Mouse (Mus musculus) lung, adult 2 months (tissue): ENCODE results near the gene Actn3.

ENCODE experiments used
- CTCF ChIP-seq: fragments of 200-500 bp; IDR thresholded peaks from 2 replicates; pipeline ENCODE4 v1.5.1; 2011; ENCODE audit warnings: mild to moderate bottlenecking, low read length, control low read depth; ENCODE audit not compliant: insufficient read depth
- POLR2A ChIP-seq: fragments of 200-500 bp; IDR thresholded peaks from 2 replicates; pipeline ENCODE4 v1.6.1; 2011; ENCODE audit warnings: low read depth, mild to moderate bottlenecking, control low read depth, low read length, borderline replicate concordance; ENCODE audit errors: extremely low read depth

DNA sequence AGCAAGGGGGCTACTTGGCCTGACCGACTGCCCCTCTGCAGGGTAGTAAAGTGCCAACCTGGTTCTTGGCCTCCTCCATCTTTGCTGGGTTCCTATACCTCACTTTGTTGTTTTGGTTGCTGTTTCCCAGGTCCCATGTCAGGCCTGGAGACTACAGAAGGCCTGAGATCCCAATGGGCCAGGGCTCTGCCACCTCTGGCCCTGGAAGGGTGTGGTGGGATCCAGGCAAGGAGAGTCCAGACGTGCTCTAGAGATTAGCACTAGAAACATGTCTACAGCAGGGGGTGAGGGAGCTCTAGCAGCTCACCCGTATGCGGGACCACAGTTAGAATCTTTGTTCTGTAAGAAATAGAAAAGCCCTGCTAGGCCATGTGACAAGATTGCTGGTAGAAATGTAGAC is 6.3 kb upstream of the Actn3 start:
- TF ChIP-seq POLR2A, result no peak
- TF ChIP-seq CTCF, result no peak
